Mouse (Mus musculus) subcutaneous adipose tissue, adult 2 months (tissue): ENCODE results near the gene Ugt2b36. TPM values are rescaled to one million over a fixed set of nuclear protein-coding genes. Genes with fewer than 3 reads are reported as not detected.

Experiments used
- polyA plus RNA-seq: library from polyadenylated mRNA; depleted of rRNA; stranded (reverse); fragments of >200 nt; gene quantifications from 2 replicates; pipeline ENCODE4 v1.2.3, GENCODE M21; 2012; ENCODE audit warnings: low replicate concordance; rRNA removed

The Ugt2b36 gene
- polyA plus RNA-seq: 0.12 TPM in 1 of 2 replicates, not detected in the other

DNA sequence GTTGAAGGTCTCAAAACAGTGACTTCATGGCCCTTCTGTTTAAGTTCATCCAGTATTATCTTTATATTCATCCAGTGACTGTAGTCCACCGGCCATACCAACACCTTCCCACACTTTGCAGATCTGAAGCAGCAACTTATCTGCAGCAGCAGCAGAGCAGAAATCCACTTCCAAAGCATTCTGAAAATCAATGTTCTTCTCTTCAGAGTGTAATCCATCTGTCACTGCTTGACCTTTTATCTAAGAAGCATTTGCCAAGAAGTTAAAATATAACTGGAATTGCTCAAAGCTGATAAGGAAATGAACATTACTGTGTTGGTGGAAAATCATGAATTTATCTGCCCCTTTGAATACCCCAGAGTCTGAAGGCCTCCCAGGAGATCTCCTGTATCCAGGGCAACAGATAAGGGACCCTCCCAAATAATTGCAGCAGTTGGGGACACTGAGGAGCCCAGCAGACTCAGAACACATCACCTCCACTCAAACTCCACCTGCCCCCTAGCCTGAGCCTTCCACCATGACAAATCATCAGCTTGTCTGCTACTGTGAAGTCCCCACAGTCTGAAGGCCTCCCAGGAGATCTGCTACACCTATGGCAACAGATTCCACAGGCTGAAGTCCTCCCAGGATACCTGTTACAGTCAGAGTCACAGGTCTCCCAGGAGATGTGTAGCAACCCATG lies at the start of gene Ugt2b36:
Gene Ugt2b36, minus strand, starts transcription at position 210 of the 682 bp plus-strand sequence.

DNA sequence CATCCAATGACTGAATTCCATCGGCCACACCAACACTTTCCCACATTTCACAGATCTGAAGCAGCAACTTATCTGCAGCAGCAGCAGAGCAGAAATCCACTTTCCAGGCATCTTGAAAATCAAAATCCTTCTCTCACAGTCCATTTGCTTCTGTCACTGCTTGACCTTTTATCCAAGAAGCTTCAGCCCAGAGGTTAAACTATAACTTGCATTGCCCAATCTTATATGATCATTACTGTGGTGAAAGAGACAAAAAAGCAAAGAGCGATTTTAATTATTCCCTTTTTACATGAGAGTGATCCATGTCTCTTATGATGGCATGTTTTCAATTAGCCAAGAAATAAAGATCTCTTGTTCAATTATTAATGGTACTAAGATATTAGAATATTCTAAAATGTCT lies 47.8 kb upstream of the Ugt2b36 start, which contains the start of gene Ugt2b5:
Gene Ugt2b5, minus strand, starts transcription at position 123 of the 400 bp plus-strand sequence.

Other genes starting within 250 kb of the Ugt2b36 start
- 0.27 TPM in 1 of 2 replicates, not detected in the other for gene Ugt2b34, start 185.6 kb downstream of the Ugt2b36 start, polyA plus RNA-seq
- gene Ugt2b1, start 166.0 kb downstream of the Ugt2b36 start, polyA plus RNA-seq: 0.09 and 0.10 TPM in 2 replicates
- gene Ugt2b35, start 91.7 kb downstream of the Ugt2b36 start, polyA plus RNA-seq: 0.03 TPM in 1 of 2 replicates, not detected in the other
- gene Ugt2b5, start 47.8 kb upstream of the Ugt2b36 start, polyA plus RNA-seq: 0.06 TPM in 1 of 2 replicates, not detected in the other
- not detected in 2 replicates for gene Ugt2b37, start 162.2 kb upstream of the Ugt2b36 start, polyA plus RNA-seq
- gene Ugt2a3, start 244.6 kb upstream of the Ugt2b36 start, polyA plus RNA-seq: 0.09 TPM in 1 of 2 replicates, not detected in the other